Mouse (Mus musculus): ENCODE results near the gene Mdga1. TPM values are rescaled to one million over a fixed set of nuclear protein-coding genes. Genes with fewer than 3 reads are reported as not detected.

Mdga1 gene
- total RNA-seq, 2 experiments from 2014 or later = 44.9 to 47.7 TPM

DNA sequence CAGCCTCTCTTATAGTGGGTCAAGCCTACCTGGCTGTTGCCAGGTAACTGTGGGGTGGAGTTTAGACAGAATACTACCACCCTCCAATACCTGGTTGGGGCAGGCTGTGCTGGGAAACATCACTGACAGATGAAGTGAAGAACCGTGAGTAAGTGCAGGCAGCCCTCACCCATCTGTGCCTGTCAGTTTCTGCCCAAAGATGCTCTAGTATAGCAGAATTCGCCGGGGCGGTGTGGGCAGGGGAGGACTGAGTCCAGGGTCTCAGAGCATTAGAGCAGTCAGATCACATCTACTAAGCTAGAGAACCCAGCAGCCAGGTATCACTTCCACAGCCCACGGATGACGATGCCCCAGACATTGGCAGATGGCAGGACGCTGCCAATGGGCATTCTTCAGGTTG is 15.0 kb upstream of the Mdga1 start:
- intact Hi-C loops (cut with DNase I) = no loop called here
- no peak for DNase-seq

DNA sequence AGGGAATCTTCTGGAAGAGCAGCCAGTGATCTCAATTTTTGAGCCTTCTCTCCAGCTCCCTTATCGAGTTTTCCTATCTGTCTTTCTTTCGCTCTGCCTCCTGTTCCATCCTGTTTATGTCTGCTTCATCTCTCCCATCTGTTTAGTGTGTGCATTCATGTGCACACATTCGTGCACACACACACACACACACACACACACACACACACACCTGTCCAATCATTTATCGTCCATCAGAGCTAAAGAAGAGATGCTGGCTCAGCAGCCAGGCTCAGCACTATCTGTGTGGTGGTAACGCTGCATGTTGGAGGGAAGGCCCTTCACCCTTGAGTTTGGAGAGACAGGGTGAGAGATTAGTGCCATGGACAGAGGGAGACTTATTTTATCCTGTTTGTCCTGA is 13.3 kb upstream of the Mdga1 start:
- no peak for DNase-seq
- intact Hi-C loops (cut with DNase I) = no loop called here

DNA sequence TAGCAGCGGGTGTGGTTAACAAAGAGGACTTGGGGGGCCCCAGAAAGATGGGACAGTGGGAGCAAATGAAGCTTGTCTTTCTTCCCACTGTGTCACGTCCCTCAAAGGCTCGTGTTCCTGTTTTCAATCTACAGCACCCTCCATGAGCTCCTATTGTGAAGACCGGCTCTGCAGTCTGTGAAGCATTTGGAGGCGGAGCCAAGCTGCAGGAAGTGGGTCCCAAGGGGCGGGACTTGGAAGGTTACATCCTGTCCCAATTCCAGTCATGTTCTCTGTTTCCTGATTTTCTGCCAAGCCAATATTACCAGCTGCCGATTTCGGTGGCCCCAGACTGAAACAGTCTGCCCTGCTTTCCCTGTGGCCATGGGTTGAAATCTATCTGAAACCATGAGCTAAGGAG is 11.7 kb upstream of the Mdga1 start:
- DNase-seq = no peak
- intact Hi-C loops (cut with DNase I) = no loop called here

DNA sequence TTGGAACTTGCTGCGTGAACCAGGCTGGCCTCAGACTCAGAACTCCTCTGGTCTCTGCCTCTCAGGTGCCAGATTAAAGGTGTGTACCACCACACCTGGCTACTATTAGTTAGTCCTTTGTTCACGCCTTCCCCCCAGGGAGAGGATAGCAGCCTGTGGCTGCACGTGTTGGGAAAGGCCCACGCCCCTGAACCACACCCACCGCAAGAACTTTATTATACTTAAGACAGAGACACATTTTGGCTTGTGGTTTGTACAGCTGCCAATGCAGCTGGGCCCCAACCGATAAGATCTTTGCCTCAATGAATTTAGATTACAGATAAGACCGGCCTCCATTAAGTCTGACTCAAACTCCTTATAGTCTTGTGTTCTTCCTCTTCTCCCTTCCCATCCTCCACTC is 10.0 kb upstream of the Mdga1 start:
- intact Hi-C loops (cut with DNase I) = loop anchor here (5.0 to 10.0 kb wide), 2 partner anchors 215 to 477 kb away; no protein-coding TSS in a partner anchor
- no peak for DNase-seq

DNA sequence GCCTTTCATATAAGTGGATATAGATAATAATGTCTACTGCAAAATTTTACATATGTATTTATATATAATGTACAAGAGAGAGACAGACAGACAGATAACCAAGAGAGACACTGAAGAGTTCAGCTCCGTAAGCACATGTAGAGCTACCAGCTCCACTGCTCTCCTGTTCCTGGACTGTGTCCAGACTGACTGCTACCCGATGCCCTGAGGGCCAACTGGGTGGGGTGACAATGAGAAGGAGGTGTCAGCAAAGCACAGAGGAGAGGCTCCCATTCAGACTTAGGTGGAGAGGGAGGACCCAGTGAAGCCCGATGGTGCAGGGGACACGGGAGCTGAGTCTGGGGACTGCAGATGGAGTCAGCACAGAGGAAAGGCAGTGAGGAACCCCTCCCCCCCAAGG is 9.1 kb upstream of the Mdga1 start:
- intact Hi-C loops (cut with DNase I) = loop anchor here (5.0 to 10.0 kb wide), 2 partner anchors 216 to 478 kb away; no protein-coding TSS in a partner anchor
- no peak for DNase-seq

DNA sequence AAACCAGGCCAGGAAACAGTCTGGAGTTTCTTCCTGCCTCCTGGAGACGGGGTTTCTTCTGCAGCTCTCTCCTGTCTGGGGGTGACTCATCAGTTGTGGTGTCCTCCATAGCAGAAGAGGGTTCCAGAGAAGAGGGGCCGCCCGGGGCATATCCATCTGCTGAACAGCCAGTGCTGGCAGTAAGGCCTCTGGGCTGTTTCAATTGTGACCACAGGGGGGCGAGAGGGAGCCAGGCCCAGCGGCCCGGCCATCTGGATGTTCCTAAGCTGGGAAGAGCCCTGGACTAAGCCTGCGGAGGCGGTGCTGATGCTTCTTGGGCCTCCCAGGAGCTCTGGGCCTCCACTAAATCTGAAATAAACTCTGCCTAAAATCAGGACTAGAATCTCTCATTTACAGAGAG is 5.8 kb upstream of the Mdga1 start:
- intact Hi-C loops (cut with DNase I) = loop anchor here (2.0 to 10.0 kb wide), 3 partner anchors 129 to 482 kb away; no protein-coding TSS in a partner anchor
- peak; percentile 85 to 88 for DNase-seq

DNA sequence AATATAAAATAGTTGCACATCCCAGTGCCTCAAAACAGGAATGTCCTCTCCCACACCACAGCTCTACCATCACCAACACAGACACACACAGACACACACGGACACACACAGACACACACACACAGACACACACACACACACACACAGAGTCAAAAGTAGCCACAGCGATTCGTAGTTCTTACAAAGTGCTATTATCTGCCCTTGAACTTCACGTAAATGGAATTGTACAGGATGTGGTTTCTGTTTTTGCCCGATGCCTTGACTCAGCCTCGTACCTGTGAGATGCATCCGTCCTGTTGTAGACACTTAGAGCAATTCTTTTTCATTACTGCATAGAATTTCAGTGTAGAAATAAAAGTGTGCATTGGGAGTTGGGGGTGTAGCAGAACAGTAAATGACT is 3.3 kb upstream of the Mdga1 start:
- intact Hi-C loops (cut with DNase I) = loop anchor here (2.0 to 10.0 kb wide), 2 partner anchors 44 to 222 kb away; no protein-coding TSS in a partner anchor
- DNase-seq = no peak

DNA sequence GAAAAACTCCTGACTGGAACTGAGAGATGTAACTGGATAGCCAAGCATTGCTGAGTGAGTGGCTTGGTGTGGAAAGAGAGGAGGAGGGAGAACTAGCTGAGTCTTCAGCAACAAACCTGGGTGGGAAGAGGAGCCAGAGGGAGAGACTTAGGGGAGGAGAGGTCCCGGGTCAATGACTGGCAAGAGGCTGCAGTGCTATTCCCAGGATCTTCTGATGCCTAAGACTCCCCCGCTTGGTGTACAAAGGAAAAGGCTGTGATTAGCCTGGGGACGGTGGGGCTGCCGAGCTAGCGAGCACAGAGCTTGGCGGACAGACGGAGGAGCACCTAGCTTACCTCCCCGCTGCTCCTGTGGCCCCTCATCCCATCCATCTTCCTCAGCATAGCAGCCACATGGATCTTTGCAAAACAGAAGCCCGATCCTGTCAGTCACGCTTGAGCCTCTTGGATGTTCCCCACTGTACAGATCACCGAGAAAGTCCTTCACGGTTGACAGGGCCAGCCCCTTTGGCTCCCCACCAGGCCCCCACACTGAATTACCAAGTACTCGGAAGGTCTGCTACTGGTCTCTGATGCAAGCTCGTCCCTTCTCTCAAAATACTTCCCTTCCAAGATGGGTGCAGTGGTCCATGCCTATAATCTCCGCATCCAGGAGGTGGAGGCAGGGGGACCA is 2.0 kb upstream of the Mdga1 start:
- intact Hi-C loops (cut with DNase I) = loop anchor here (2.0 to 10.0 kb wide), 2 partner anchors 45 to 223 kb away; no protein-coding TSS in a partner anchor
- no peak for DNase-seq

DNA sequence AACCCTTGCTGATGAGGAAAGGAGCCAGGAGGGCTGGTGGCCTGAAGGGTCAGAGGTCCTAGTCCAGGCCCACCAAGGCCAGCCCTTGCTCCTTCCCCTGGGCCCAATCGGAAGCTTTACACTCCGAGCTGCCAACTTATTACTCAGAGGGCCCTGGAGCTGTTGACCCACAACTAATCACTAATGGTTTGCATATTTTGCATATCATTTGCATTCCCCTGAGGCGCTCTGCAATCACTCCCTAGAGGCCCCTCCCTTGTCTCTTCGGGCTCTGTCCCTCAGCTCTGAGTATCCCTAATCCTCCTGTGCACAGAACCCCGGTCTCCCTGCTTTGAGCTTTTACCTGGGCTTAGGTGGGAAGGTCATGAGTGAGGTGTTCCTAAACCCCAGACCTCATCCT is 4.4 kb downstream of the Mdga1 start:
- intact Hi-C loops (cut with DNase I) = no loop called here
- DNase-seq = no peak

DNA sequence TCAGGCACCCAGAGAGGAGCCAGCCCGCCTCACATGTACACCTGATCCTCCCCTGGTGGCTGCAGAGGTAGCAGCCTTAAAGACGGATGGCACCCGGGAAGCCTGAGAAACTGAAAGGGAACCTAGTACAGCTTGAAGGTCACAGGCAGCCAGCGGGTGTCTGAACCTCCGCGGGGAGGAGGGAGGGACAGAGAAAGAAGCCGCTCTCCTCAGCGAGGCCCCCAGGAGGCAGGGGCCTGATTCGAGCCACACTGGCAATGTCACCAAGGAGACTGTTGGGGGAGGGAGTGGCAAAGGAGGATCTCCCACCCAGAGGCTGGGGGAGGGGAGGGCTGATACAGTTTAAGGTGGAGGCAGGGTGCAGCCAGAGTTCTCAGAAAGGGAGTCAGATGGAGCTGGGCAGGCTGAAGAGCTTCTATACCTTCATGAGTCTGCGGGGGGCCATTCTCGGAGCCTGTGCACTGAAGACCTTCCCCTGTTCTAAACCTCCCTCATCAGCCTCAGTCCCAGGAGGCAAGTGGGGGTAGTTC is 6.1 kb downstream of the Mdga1 start:
- DNase-seq = no peak
- intact Hi-C loops (cut with DNase I) = no loop called here

DNA sequence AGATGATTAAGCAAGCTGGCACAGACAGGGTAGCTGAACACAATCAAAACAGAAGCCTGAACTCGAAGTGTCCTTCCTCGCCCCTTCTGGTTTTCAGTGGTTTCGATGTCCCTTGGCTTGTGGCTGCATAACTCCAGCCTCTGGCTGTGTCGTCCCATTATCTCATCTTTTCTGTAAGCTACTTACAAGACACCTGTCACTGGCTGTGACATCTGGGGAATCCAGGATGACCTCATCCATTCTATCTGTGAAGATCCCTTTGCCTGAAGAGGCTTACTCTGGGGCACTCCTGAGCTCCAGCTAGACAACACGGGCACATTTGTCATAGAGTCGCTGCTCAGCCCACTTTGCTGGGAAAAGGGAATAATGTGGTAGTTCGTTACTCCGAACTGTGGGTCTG is 14.0 kb downstream of the Mdga1 start:
- intact Hi-C loops (cut with DNase I) = no loop called here
- no peak for DNase-seq

DNA sequence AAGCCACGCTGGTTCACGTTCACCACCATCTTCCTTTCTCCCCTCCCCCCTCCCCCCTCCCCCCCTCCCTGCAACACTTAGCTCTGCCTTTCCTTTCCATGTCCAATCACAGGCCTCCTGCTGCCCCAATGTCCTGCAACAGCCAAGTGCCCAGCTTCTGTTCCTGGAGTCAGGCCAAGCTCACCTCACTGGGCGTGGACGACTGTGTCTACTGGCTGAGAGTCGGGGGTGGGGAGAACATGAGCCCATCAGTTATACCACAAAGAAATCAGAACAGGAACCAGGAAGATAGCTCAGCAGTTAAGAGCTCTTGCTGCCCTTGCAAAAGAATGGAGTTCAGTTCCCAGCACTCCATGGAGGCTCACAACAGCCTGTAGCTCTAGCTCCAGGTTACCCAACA is 15.6 kb downstream of the Mdga1 start:
- intact Hi-C loops (cut with DNase I) = no loop called here
- no peak for DNase-seq

DNA sequence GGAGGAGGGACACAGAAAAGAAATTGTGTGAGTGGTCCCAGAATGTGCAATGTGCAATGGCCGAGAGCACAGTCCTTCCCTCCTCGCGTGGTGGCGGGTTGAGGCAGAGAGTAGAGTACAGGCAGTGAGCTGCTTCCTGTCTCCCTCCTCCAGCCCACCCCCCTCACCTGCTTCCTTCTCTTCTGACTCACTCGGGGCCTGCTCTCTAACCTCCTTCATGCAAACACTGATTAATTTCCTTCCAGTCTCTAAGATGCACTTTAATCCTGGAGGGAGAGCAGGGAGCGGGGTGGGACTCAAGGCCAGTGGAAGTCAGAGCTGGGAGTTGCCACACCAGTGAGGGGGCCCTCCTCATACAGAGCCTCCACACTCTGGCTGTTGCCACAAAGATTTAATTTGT is 18.8 kb downstream of the Mdga1 start:
- intact Hi-C loops (cut with DNase I) = no loop called here
- DNase-seq = no peak

DNA sequence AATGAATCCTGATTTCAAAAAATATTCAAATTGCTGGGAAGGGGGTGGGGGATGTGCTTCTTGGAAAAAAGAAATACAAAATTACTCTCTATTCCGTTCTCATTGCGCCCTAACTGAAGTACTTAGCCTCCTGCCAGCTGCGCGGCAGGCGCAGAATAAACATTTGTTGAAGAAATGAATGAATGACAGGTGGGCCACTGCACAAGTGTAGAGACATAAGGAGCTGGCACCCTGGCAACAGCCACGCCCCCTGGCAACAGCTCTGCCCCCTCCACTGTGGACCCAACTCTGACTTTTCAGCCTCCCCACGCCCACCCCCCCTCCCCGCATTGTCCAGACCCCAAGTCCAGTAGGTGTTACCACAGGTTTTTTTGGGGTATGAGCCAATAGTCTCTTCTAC is 19.3 kb downstream of the Mdga1 start:
- intact Hi-C loops (cut with DNase I) = no loop called here
- no peak for DNase-seq

DNA sequence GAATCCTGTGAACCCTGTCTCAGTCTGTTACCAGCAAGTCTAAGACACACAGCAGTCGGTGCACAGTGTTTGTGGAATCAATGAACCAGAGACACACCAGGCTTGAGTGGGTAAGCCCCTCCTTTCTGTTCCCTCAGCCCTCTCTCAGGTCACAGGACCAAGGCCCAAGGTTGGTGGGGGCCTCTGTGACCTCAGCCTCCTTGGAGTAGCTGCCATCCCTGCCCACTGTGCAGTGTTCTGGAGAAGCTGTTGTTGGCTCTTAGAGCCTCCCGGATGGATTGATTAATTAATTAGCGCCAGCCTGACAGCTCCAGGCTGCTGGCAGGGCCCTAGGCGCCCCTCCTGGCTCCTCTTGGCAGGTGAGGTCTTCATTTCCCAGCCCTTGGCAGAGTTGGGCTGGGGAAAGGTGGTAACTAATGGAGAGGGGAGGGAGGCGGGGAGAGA is 22.6 kb downstream of the Mdga1 start:
- no peak for DNase-seq
- intact Hi-C loops (cut with DNase I) = no loop called here

DNA sequence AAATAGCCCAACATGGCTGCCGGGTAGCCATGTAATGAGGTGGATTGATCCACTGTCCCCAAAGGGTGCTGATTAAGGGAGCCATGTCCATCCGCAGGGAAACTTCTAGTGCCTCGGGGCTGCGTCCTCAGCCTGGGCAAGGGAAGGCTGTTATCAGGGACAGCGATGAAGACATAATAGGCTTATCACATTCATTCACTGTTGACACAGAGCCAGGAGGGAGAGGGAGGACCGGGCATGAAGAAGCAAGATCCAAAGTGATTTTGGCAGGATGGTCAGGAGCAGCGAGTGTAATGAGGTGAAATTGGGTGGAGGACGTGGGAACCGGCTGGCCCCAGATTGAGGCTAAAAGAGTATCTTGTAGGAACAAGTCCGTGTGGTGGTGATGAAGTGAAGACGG is 25.5 kb downstream of the Mdga1 start:
- intact Hi-C loops (cut with DNase I) = loop anchor here (5.0 kb wide), 1 partner anchor 42 kb away; no protein-coding TSS in a partner anchor
- no peak for DNase-seq

DNA sequence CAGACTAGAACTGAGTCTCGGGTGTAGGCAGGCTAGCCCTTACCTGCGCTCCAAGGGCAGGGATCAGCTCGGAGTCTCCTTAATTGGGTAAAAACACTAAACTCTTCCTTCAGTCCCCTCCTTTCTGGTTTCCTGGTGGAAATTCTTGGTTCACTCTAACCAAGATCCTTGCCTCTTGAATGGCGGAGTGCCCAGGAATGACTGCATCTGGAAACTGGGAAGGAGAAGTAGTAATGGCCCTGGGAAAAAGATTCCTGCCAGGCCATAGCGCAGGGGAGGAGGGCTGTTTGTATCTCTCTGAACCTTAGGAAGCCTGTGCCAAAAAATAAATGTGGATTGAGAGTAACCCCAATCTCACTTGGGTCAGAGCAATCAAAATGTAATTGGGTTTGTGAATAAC is 30.9 kb downstream of the Mdga1 start:
- peak in 1 of 2 experiments; percentile 54 for DNase-seq
- intact Hi-C loops (cut with DNase I) = no loop called here

DNA sequence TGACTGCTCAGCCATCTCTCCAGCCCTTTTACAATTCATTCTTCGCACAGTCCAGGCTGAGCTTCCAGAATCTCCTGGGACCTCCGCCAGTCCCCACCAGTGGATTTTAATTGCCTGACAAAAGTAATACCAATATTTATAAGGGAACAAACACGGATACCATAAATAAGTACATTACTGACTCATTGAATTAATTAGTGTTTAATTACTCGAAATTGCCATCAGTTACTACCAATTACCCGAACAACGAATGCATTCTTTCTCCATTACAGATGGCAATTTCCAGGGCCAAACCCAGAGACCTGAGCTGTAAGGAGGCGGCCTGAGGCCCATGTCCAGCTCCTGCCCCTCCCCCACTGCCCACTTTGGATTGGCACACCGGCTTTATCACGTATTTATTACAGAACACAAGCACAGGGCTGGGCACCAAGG is 32.5 kb downstream of the Mdga1 start:
- intact Hi-C loops (cut with DNase I) = no loop called here
- DNase-seq = no peak

DNA sequence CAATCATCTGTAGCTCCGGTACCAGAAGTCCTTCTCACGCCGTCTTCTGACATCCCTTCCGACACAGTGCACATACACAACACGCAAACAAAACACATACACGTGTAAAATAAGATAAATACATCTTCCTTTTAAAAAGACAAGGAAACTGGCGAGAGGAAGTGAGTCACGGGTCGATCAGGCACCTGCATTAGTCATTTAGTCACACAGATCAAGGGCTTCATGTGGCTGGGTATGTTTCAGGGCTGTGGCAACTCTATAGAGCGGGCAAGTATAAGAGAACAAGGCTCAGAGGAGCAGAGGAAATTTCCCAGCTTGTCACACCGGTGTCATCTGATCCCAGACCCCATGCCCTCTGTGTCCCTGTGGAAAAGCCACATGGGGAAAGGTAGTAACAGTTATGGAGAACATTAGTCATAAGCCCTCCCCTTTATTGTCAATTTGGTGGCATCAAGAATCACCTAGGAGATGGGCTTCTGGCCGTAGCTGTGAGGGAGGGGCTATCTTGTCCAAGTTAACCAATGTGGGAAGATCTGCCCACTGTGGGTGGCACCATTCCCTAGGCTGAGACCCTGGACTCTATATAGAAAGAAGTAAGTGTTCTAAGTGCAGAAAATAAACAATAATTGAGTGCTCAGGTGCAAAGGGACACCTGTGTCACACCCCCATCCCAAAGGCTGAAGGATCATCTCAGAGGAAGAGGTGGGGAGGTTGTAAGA is 35.6 kb downstream of the Mdga1 start:
- intact Hi-C loops (cut with DNase I) = no loop called here
- no peak for DNase-seq

DNA sequence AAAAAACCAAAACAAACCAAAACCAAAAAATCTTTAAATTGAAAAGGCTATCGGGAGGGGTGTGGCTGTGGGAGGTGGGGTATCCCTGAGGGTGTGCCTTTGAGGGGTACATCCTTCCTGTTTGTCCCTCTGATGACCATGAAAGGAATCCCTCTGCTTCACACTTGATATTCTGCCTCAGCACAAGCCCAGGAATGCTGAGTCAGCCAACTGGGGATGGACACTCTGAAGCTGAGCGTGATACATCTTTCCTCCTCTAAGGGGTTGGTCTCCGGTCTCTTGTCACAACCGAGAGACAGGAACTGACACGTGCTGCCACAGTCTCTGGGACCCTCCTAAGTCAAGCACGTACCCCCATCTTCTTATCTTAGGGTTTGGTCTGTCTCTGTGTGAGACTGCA is 37.1 kb downstream of the Mdga1 start:
- DNase-seq = no peak
- intact Hi-C loops (cut with DNase I) = no loop called here

DNA sequence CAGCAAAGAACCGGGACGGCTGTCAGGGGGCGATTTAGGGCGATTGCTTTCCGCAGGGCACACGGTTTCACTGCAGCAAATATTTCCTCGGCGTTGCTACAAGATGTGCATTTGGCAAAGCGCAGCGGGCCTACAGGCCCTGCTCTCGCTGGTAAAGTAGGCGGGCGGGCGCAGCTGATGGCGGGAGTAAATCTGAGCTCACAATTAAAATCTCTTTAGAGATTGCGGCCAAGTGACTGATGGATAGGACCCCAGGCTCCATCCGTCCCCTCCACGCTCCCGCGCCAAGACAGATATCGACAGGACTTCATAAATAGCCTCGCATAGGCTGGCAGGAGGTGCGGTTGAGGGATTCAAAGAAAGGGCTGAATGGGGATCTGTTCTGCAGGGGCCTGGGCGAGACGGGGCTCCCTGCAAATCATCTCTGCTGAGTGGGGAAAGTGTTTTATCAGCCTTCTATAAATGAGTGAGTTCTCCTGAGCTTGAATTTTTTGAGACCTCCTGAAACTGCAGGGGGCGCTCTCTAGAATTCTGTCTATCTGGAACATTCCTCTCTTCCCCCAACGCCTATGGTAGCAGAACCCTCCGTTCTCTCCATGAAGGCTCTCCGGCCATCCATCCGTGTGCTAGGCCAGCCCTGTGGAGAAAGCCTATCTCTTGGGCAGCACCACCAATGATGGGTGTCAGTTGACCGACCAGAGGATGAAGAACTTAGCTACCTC is 38.5 kb downstream of the Mdga1 start:
- intact Hi-C loops (cut with DNase I) = no loop called here
- no peak for DNase-seq

Measured in gastrocnemius, postnatal 36 days (tissue).